Mouse (Mus musculus) limb, embryonic 15.5 days (tissue): ENCODE data around the gene Rex1bd. TPM values are rescaled to one million over a fixed set of nuclear protein-coding genes. Genes with fewer than 3 reads are reported as not detected.
A peak's percentile ranks its signal among the peaks of the same experiment; 100 is the strongest.

Experiments used
- ATAC-seq: fragments of 200-750 bp; cut with Nextera tagmentation; 2 replicates; pipeline ENCODE4 v1.8.0; 2017; ENCODE audit warnings: low read depth, moderate TSS enrichment; ENCODE audit not compliant: insufficient number of reproducible peaks, low FRiP score, low TSS enrichment
- H3K27ac ChIP-seq: fragments of 300-500 bp; sonication (generic); 2 replicates; pipeline ENCODE4 v1.5.1; 2015; ENCODE audit warnings: moderate library complexity, mild to moderate bottlenecking, inconsistent platforms
- H3K27me3 ChIP-seq: fragments of 300-500 bp; sonication (generic); 2 replicates; pipeline ENCODE4 v1.6.1; 2015; ENCODE audit warnings: inconsistent platforms
- H3K36me3 ChIP-seq: fragments of 300-500 bp; sonication (generic); 2 replicates; pipeline ENCODE4 v1.6.1; 2015; ENCODE audit warnings: inconsistent platforms
- H3K4me1 ChIP-seq: fragments of 300-500 bp; sonication (generic); 2 replicates; pipeline ENCODE4 v1.6.1; 2015; ENCODE audit warnings: inconsistent platforms
- H3K4me2 ChIP-seq: fragments of 300-500 bp; sonication (generic); 2 replicates; pipeline ENCODE4 v1.6.1; 2015; ENCODE audit warnings: mild to moderate bottlenecking, inconsistent platforms
- H3K4me3 ChIP-seq: fragments of 300-500 bp; sonication (generic); 2 replicates; pipeline ENCODE4 v1.5.1; 2015; ENCODE audit warnings: mild to moderate bottlenecking, inconsistent platforms
- H3K9ac ChIP-seq: fragments of 300-500 bp; sonication (generic); 2 replicates; pipeline ENCODE4 v1.6.1; 2015; ENCODE audit warnings: inconsistent platforms
- H3K9me3 ChIP-seq: fragments of 300-500 bp; sonication (generic); 2 replicates; pipeline ENCODE4 v1.6.1; 2016; ENCODE audit warnings: inconsistent platforms
- WGBS: fragments of 180-500 bp; shearing (Covaris S2); methylation state at CpG from one replicate; pipeline ENCODE4 v1.1.7; 2015; 5-methylcytosine and 5-hydroxymethylcytosine counted together
- polyA plus RNA-seq: library from polyadenylated mRNA; unstranded; fragments of >200 nt; fragmentation: Nextera tagmentation; extraction: Ambion mirVana; gene quantifications from 2 replicates; pipeline ENCODE4 v1.2.1, GENCODE M21; 2015

Gene Rex1bd
- polyA plus RNA-seq, 1 experiment from 2014 or later = 136 TPM

DNA sequence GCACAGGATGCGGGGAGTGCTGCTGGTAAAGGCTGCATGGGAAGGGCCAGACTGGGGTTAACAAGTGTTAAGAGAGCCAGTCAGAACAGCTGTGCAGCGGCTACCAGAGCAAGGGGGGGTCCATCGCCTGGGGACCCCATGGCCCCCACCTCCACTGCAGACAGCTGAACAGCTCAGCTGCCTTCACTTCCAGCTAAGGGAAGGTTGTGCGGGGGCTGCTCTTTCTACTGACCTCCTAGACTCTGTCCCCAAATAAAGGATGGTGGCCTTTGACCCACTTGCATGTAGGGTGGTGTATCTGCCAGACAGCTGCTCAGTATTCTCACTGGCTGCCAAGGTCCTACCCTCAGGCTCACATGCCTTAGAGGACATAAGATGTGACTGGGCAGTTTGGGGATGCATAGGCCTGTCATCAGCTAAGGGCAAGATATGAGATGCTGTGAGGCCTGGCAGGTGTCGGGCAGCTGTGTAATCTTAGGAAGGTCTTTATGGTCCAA, 39.3 kb downstream of the Rex1bd start:
- no peak overlapping the region for H3K4me3 ChIP-seq
- 57% methylated on average over 5 of the region's 5 CpGs for WGBS
- H3K27ac ChIP-seq = peak overlapping the region; percentile 57
- H3K36me3 ChIP-seq = peaks cover 11% of the 10 kb centered on the region
- no peaks in the 10 kb centered on the region for H3K27me3 ChIP-seq
- H3K4me1 ChIP-seq = peaks cover 52% of the 10 kb centered on the region
- H3K9me3 ChIP-seq = no peaks in the 10 kb centered on the region
- no peak overlapping the region for H3K9ac ChIP-seq
- H3K4me2 ChIP-seq = no peak overlapping the region
- ATAC-seq = no peak

GRCm38 (mm10) chr8:70466771-70467170, 39.8 kb downstream of the Rex1bd start:
- 54% methylated on average over 11 of the region's 11 CpGs for WGBS
- H3K4me1 ChIP-seq = peaks cover 57% of the 10 kb centered on the region
- H3K9ac ChIP-seq = no peak overlapping the region
- peak overlapping the region; percentile 57 for H3K27ac ChIP-seq
- no peak overlapping the region for H3K4me2 ChIP-seq
- no peaks in the 10 kb centered on the region for H3K27me3 ChIP-seq
- ATAC-seq = no peak
- H3K36me3 ChIP-seq = peaks cover 11% of the 10 kb centered on the region
- no peaks in the 10 kb centered on the region for H3K9me3 ChIP-seq
- no peak overlapping the region for H3K4me3 ChIP-seq

GRCm38 (mm10) chr8:70466305-70466704, 40.2 kb downstream of the Rex1bd start:
- Histone ChIP-seq H3K4me2 (no peak overlapping the region), H3K36me3 (peaks cover 11% of the 10 kb centered on the region), H3K4me3 (no peak overlapping the region), H3K4me1 (peaks cover 62% of the 10 kb centered on the region), H3K27me3 (no peaks in the 10 kb centered on the region), H3K9me3 (no peaks in the 10 kb centered on the region), H3K27ac (0 out of 2 replicates have a peak overlapping the region, but pooled peaks have one; percentile 57), H3K9ac (no peak overlapping the region)
- WGBS = 87% methylated on average over 4 of the region's 4 CpGs
- no peak for ATAC-seq

GRCm38 (mm10) chr8:70465701-70466100, 40.9 kb downstream of the Rex1bd start:
- ATAC-seq = no peak
- WGBS = 97% methylated on average over 4 of the region's 4 CpGs

DNA sequence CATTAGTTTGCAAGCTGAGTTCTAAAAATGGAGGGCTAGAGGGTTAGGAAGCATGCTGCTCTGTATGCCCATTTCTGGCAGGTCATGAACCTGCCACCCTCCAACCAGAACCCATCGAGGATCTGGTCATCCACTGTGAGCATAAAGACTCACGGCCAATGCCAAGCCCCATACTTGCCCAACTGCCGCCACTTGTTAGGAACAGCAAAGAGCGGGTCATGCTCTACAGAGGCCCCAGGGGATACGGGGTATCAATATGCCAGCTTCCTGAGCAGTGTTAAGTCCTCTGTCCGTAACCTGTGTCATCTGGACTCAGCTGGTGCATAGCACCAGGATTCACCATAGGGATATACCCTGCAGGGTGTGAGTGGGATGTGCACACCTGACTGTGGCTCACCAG, 42.4 kb downstream of the Rex1bd start:
- ATAC-seq = no peak
- peaks cover 58% of the 10 kb centered on the region for H3K4me1 ChIP-seq
- H3K4me2 ChIP-seq = no peak overlapping the region
- no peak overlapping the region for H3K4me3 ChIP-seq
- H3K36me3 ChIP-seq = peaks cover 17% of the 10 kb centered on the region
- no peak overlapping the region for H3K27ac ChIP-seq
- WGBS = 88% methylated on average over 6 of the region's 6 CpGs
- H3K9me3 ChIP-seq = no peaks in the 10 kb centered on the region
- H3K9ac ChIP-seq = no peak overlapping the region
- H3K27me3 ChIP-seq = no peaks in the 10 kb centered on the region

More at GRCm38 (mm10) chr8:70465701-70466100, 40.9 kb downstream of the Rex1bd start:
- no peak overlapping the region for H3K9ac ChIP-seq
- peaks cover 11% of the 10 kb centered on the region for H3K36me3 ChIP-seq
- H3K27ac ChIP-seq = no peak overlapping the region
- no peak overlapping the region for H3K4me2 ChIP-seq
- no peaks in the 10 kb centered on the region for H3K27me3 ChIP-seq
- H3K4me1 ChIP-seq = peaks cover 64% of the 10 kb centered on the region
- H3K4me3 ChIP-seq = no peak overlapping the region
- no peaks in the 10 kb centered on the region for H3K9me3 ChIP-seq

- Histone ChIP-seq H3K27ac (no peak overlapping the region), H3K9me3 (no peaks in the 10 kb centered on the region), H3K4me1 (peaks cover 51% of the 10 kb centered on the region), H3K4me3 (no peak overlapping the region), H3K27me3 (no peaks in the 10 kb centered on the region), H3K4me2 (no peak overlapping the region), H3K36me3 (peaks cover 17% of the 10 kb centered on the region), H3K9ac (no peak overlapping the region)
- no peak for ATAC-seq
- WGBS = 71% methylated on average over 4 of the region's 4 CpGs
These were observed 43.2 kb downstream of the Rex1bd start for GRCm38 (mm10) chr8:70463306-70463705.

DNA sequence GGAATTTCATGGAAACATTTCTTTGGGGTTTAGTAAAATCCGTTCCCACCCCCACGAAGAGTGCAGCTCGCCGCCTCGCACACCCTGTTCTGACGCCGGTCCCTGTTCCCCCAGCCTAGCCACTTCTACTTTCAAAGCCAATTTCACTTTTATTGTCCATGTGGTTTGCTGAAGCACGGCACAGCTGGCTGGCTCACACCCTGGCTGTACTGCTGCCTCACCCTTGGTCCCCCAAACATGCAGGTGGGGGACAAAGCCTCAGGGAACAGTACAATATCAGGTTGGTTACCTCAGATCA, 44.1 kb downstream of the Rex1bd start:
- 41% methylated on average over 8 of the region's 8 CpGs for WGBS
- ATAC-seq = no peak
- H3K9ac ChIP-seq = no peak overlapping the region
- H3K9me3 ChIP-seq = no peaks in the 10 kb centered on the region
- peaks cover 44% of the 10 kb centered on the region for H3K4me1 ChIP-seq
- H3K27me3 ChIP-seq = no peaks in the 10 kb centered on the region
- H3K36me3 ChIP-seq = peaks cover 17% of the 10 kb centered on the region
- H3K27ac ChIP-seq = peak overlapping the region; percentile 86
- no peak overlapping the region for H3K4me3 ChIP-seq
- H3K4me2 ChIP-seq = no peak overlapping the region

GRCm38 (mm10) chr8:70461765-70462515, 44.6 kb downstream of the Rex1bd start:
- 72% methylated on average over 16 of the region's 16 CpGs for WGBS
- Histone ChIP-seq H3K4me1 (peaks cover 39% of the 10 kb centered on the region), H3K4me3 (no peak overlapping the region), H3K27me3 (no peaks in the 10 kb centered on the region), H3K9ac (no peak overlapping the region), H3K27ac (peak overlapping the region; percentile 86), H3K9me3 (no peaks in the 10 kb centered on the region), H3K36me3 (peaks cover 17% of the 10 kb centered on the region), H3K4me2 (no peak overlapping the region)
- peak; percentile 4; the same call in 1 of the 2 replicates for ATAC-seq

DNA sequence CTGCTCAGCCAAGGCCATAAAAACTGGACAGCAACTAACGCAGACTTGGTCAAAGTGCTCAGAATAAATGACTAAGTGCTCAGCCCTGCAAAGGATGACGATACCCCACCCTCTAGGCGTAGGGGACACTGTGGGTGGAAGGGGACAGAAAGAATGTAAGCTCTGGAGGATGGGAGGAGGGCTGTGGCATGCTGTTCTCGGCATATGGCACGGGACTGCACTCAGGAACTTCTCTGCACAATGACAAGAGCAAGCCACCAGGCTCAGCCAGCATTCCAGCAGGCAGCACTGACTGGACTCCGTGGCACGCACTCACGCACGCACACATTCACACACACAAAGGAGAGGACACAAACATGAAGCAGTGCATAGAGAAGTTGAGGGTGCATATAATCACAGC, 45.9 kb downstream of the Rex1bd start:
- peaks cover 9% of the 10 kb centered on the region for H3K36me3 ChIP-seq
- no peak overlapping the region for H3K9ac ChIP-seq
- H3K27me3 ChIP-seq = no peaks in the 10 kb centered on the region
- no peaks in the 10 kb centered on the region for H3K9me3 ChIP-seq
- H3K4me3 ChIP-seq = no peak overlapping the region
- ATAC-seq = no peak
- H3K27ac ChIP-seq = no peak overlapping the region
- WGBS = 71% methylated on average over 9 of the region's 9 CpGs
- no peak overlapping the region for H3K4me2 ChIP-seq
- peaks cover 29% of the 10 kb centered on the region for H3K4me1 ChIP-seq

DNA sequence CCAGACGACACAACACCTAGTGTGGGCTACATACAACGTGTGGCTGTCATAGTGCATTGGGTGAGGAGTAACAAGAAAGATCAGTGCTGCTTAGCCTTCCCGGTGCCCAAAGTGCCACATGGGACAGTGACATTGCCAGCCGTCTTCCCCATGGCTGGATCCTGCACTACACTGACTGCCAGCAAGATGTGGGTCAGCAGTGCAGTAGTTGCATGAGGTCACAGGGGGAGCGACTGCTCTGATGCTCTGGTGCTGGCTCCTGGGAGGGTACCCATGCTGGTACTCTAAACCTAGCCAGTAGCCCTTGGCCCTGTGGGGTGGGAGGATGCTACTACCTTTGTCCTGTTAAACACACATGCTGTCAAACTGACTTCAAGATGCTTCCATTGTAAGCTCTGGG, 46.4 kb downstream of the Rex1bd start:
- ATAC-seq = no peak
- Histone ChIP-seq H3K36me3 (peaks cover 6% of the 10 kb centered on the region), H3K9ac (no peak overlapping the region), H3K4me3 (no peak overlapping the region), H3K9me3 (no peaks in the 10 kb centered on the region), H3K27ac (no peak overlapping the region), H3K4me1 (peaks cover 29% of the 10 kb centered on the region), H3K27me3 (no peaks in the 10 kb centered on the region), H3K4me2 (no peak overlapping the region)
- WGBS = 94% methylated on average over 5 of the region's 5 CpGs

- Histone ChIP-seq H3K9ac (no peak overlapping the region), H3K27me3 (no peaks in the 10 kb centered on the region), H3K36me3 (peaks cover 6% of the 10 kb centered on the region; the same call in 1 of the 2 replicates), H3K4me2 (no peak overlapping the region), H3K4me3 (no peak overlapping the region), H3K9me3 (no peaks in the 10 kb centered on the region), H3K27ac (no peak overlapping the region), H3K4me1 (peaks cover 29% of the 10 kb centered on the region)
- 95% methylated on average over 2 of the region's 2 CpGs for WGBS
- no peak for ATAC-seq
These were observed 46.9 kb downstream of the Rex1bd start for GRCm38 (mm10) chr8:70459636-70460035.

- H3K27me3 ChIP-seq = no peaks in the 10 kb centered on the region
- peaks cover 6% of the 10 kb centered on the region; the same call in 1 of the 2 replicates for H3K36me3 ChIP-seq
- no peaks in the 10 kb centered on the region for H3K9me3 ChIP-seq
- no peak overlapping the region for H3K27ac ChIP-seq
- H3K9ac ChIP-seq = no peak overlapping the region
- no peak overlapping the region for H3K4me3 ChIP-seq
- peaks cover 36% of the 10 kb centered on the region for H3K4me1 ChIP-seq
- no peak overlapping the region for H3K4me2 ChIP-seq
- no peak for ATAC-seq
- WGBS = 89% methylated on average over 3 of the region's 3 CpGs
These were observed 48.1 kb downstream of the Rex1bd start for GRCm38 (mm10) chr8:70458462-70458861.
